Comparison of ENCODE assay signal across 21 mouse cellular contexts in the genomic region with DNA sequence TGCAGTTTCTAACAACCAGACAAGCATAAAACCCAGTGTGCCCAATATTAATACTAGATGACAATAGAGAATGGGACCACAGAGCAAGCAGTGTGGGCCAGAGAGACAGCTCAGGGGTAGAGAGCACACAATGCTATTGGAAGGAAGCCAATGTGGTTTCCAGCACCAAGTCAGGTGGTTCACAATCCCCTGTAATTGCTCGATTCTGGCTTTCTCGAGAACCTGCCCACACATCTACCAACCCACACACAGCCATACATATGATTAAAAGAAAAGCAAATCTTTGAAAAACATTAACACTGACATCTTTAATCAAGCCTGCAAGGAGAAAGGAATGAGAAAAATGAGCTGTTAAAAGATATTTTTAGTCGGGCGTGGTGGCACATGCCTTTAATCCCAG.
DNase-seq lines count a peak whose midpoint lies in the region; ATAC-seq lines count a peak whose summit lies in the region.
"Had no signal": no experiment of that assay in that cellular context is flagged by ENCODE, and none has a peak within 500 bp of the region (broad histone marks: within the 10 kb centered on the region; RNA-seq: fewer than 3 reads in every experiment).

No protein-coding gene starts in this region.

- no peak overlapping the region for H3K27ac ChIP-seq in forebrain, embryonic 15.5 days (replicated peaks)
- H3K27ac ChIP-seq in forebrain, embryonic 11.5 days (ENCODE audit: low read depth, low read length): no peak overlapping the region
- H3K27ac ChIP-seq: forebrain, embryonic 10.5 days; hindbrain, embryonic 12.5 days; limb, embryonic 12.5 days; liver, embryonic 12.5 days had no signal

- WGBS in forebrain, embryonic 15.5 days: 64% methylated on average over 4 of the region's 4 CpGs
- WGBS in forebrain, embryonic 11.5 days: 83% methylated on average over 4 of the region's 4 CpGs

- H3K4me3 ChIP-seq in forebrain, embryonic 15.5 days: no peak overlapping the region
- no peak overlapping the region for H3K4me3 ChIP-seq in forebrain, embryonic 11.5 days (ENCODE audit: low read depth, low read length)
- H3K4me3 ChIP-seq: forebrain, embryonic 10.5 days; hindbrain, embryonic 12.5 days; limb, embryonic 12.5 days; liver, embryonic 12.5 days had no signal

- no peaks in the 10 kb centered on the region for H3K36me3 ChIP-seq in forebrain, embryonic 15.5 days
- H3K36me3 ChIP-seq in forebrain, embryonic 11.5 days (ENCODE audit: control insufficient read depth, insufficient read depth, low read length): no peaks in the 10 kb centered on the region; the same call in 1 of the 2 replicates
- H3K36me3 ChIP-seq: limb, embryonic 12.5 days; liver, embryonic 12.5 days had no signal

- no peaks in the 10 kb centered on the region for H3K9me3 ChIP-seq in forebrain, embryonic 15.5 days
- H3K9me3 ChIP-seq in forebrain, embryonic 11.5 days (ENCODE audit: control insufficient read depth, low read length): no peaks in the 10 kb centered on the region
- H3K9me3 ChIP-seq: forebrain, embryonic 10.5 days; hindbrain, embryonic 12.5 days; limb, embryonic 12.5 days; liver, embryonic 12.5 days had no signal

- H3K4me1 ChIP-seq in forebrain, embryonic 15.5 days: no peaks in the 10 kb centered on the region
- no peaks in the 10 kb centered on the region for H3K4me1 ChIP-seq in forebrain, embryonic 11.5 days (replicated peaks; ENCODE audit: control insufficient read depth, insufficient read depth, low read length)
- H3K4me1 ChIP-seq: forebrain, embryonic 10.5 days; hindbrain, embryonic 12.5 days; limb, embryonic 12.5 days; liver, embryonic 12.5 days had no signal

- no peak overlapping the region for H3K9ac ChIP-seq in forebrain, embryonic 15.5 days (replicated peaks)
- H3K9ac ChIP-seq in forebrain, embryonic 11.5 days (ENCODE audit: low read length): no peak overlapping the region
- H3K9ac ChIP-seq: hindbrain, embryonic 12.5 days; limb, embryonic 12.5 days; liver, embryonic 12.5 days had no signal

- H3K27me3 ChIP-seq in forebrain, embryonic 15.5 days: no peaks in the 10 kb centered on the region
- H3K27me3 ChIP-seq in forebrain, embryonic 11.5 days (ENCODE audit: control insufficient read depth, insufficient read depth, low read length): no peaks in the 10 kb centered on the region
- H3K27me3 ChIP-seq: hindbrain, embryonic 12.5 days; limb, embryonic 12.5 days; liver, embryonic 12.5 days had no signal

- intact Hi-C loops in left cerebral cortex, postnatal 10 days (cut with DNase I): no loop called here

- 0 out of 2 replicates have a peak, but pooled peaks have one; percentile 32 for ATAC-seq in forebrain, embryonic 15.5 days (replicated peaks)
- no peak for ATAC-seq in forebrain, embryonic 11.5 days (replicated peaks; ENCODE audit: low FRiP score)
- ATAC-seq in megakaryocyte progenitor cell, adult 5-6 weeks (replicated peaks; ENCODE audit: poor library complexity): no peak
- ATAC-seq: liver, embryonic 12.5 days had no signal

- DNase-seq in forebrain, embryonic 11.5 days (ENCODE audit: low spot score): no peak
- peak; percentile 29 for DNase-seq in left cerebral cortex, adult 11 months (ENCODE audit: low spot score)
- no peak for DNase-seq in left cerebral cortex, postnatal 10 days (ENCODE audit: extremely low spot score in 1 of 2, low spot score in 2 of 2)
- peak; percentile 1 for DNase-seq in 416B (ENCODE audit: low read depth)
- peak; percentile 5 to 42 for DNase-seq in left cerebral cortex, adult 8-10 months (ENCODE audit: low spot score in 2 of 2)
- no peak for DNase-seq in cerebellum, adult 11 months
- DNase-seq: adrenal gland, adult 2 months; cerebellum, adult 18-20 months; embryo, embryonic 11 days; heart, postnatal 10 days; kidney, adult 9 months; kidney, postnatal 25 days; lung, adult 2 months; lung, postnatal 36 days had no signal

- H3K4me2 ChIP-seq in forebrain, embryonic 15.5 days (replicated peaks): no peak overlapping the region
- no peak overlapping the region for H3K4me2 ChIP-seq in forebrain, embryonic 11.5 days (ENCODE audit: low read depth, low read length, severe bottlenecking)
- H3K4me2 ChIP-seq: heart, embryonic 11.5 days; hindbrain, embryonic 12.5 days; limb, embryonic 12.5 days; liver, embryonic 12.5 days had no signal

Comparison
In these comparisons a context has a peak if more than half of its experiments do, and no peak if none do; other contexts are left out.
1. DNase-seq: peak in left cerebral cortex, adult 11 months (single experiment), 416B (single experiment) and left cerebral cortex, adult 8-10 months (2 of 2); none in forebrain, embryonic 11.5 days (single experiment), left cerebral cortex, postnatal 10 days (0 of 2) and cerebellum, adult 11 months (single experiment).